Mouse (Mus musculus) kidney, postnatal 14 days (tissue): Measurements from ENCODE around the gene Npnt.
A peak's percentile ranks its signal among the peaks of the same experiment; 100 is the strongest.

ENCODE experiments used
- DNase-seq: peaks from one replicate; pipeline ENCODE4 v3.0.0; 2022; ENCODE audit warnings: mixed read lengths

The Npnt gene

GRCm38 (mm10) chr3:132851841-132852728 is 98.0 kb downstream of the Npnt start:
- no peak for DNase-seq

GRCm38 (mm10) chr3:132851417-132851816 is 98.7 kb downstream of the Npnt start:
- DNase-seq, result no peak

- no peak for DNase-seq
These were observed 99.7 kb downstream of the Npnt start for GRCm38 (mm10) chr3:132850431-132850830.

- DNase-seq, result no peak
These were observed 100.4 kb downstream of the Npnt start for GRCm38 (mm10) chr3:132849669-132850068.

- no peak for DNase-seq
These were observed 107.4 kb downstream of the Npnt start for GRCm38 (mm10) chr3:132842676-132843075.

- DNase-seq, result peak; percentile 69
These were observed 110.6 kb downstream of the Npnt start for GRCm38 (mm10) chr3:132839516-132839915.

GRCm38 (mm10) chr3:132838656-132839417 is 111.3 kb downstream of the Npnt start:
- no peak for DNase-seq

- no peak for DNase-seq
These were observed 113.0 kb downstream of the Npnt start for GRCm38 (mm10) chr3:132837134-132837533.

- peak; percentile 45 for DNase-seq
These were observed 114.8 kb downstream of the Npnt start for GRCm38 (mm10) chr3:132835118-132835794.
